Mouse (Mus musculus): ENCODE measurements around the gene Ercc8.

Ercc8 gene

DNA sequence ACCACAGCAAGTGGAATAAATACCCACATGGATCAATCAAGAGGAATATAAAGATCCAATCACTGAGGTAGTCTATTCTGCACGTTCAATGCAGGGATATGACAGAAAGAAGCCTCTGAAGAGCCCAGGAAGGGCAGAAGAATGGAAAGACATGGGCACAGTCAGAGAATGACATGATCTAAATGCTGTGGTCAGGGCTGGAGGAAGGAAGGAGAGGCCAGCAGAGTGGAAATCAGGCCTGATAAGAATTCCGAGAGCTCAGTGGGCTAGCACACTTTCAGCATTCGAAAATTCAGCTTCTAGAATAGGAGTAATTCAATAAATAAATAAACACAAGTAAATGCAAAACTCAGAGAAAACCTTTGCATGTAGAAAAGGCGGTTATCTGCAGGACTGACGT lies 83.2 kb downstream of the Ercc8 start:
- TF ChIP-seq GATA4 (IDR thresholded peaks at IDR 0.05; ENCODE audit: insufficient replicate concordance, low read length), result no peak
